Comparison of ENCODE assay signal across 11 mouse cellular contexts in the genomic region with DNA sequence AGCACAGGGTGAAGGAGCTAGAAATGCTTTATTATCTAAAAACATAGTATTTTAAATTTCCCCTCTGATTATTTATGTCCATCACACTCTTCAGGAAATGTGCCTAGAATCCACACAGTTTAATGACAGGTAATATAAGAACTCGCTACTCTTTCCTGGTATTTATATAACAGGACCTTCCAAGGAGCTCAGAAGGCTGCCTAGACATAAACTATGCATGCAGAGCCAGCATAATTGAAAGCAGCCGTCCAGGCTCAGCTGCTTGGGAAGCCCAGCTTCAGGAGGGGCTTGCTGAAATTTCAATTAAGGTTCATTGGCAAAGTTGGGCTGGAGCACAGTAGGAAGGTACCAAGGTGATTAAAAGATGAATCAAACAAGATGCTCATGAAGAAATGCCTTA. TPM values are rescaled to one million over a fixed set of nuclear protein-coding genes. Genes with fewer than 3 reads are reported as not detected.
DNase-seq lines count a peak whose midpoint lies in the region; ATAC-seq and TF ChIP-seq lines count a peak whose summit lies in the region.
"Had no signal": no experiment of that assay in that cellular context is flagged by ENCODE, and none has a peak within 500 bp of the region (broad histone marks: within the 10 kb centered on the region; RNA-seq: fewer than 3 reads in every experiment).

No protein-coding gene starts in this region.

- H3K27ac ChIP-seq in layer of hippocampus, adult 2 months = peak overlapping the region; percentile 20; the same call in 1 of the 2 replicates
- no peak overlapping the region for H3K27ac ChIP-seq in forebrain, embryonic 12.5 days
- peak overlapping the region; percentile 90 for H3K27ac ChIP-seq in limb, embryonic 12.5 days
- H3K27ac ChIP-seq in neural tube, embryonic 14.5 days (ENCODE audit: low read depth, low read length) = no peak overlapping the region

- H3K9ac ChIP-seq in forebrain, embryonic 12.5 days = no peak overlapping the region
- no peak overlapping the region; the same call in 1 of the 2 replicates for H3K9ac ChIP-seq in limb, embryonic 12.5 days (replicated peaks)
- no peak overlapping the region for H3K9ac ChIP-seq in neural tube, embryonic 14.5 days (replicated peaks; ENCODE audit: low read depth, low read length)

- H3K4me2 ChIP-seq in forebrain, embryonic 12.5 days = peak overlapping the region; percentile 51
- peak overlapping the region; percentile 65 for H3K4me2 ChIP-seq in limb, embryonic 12.5 days
- H3K4me2 ChIP-seq in neural tube, embryonic 14.5 days (ENCODE audit: low read depth, low read length) = peak overlapping the region; percentile 21; the same call in 1 of the 2 replicates

- peaks cover 7% of the 10 kb centered on the region for H3K36me3 ChIP-seq in forebrain, embryonic 12.5 days (replicated peaks)
- peaks cover 21% of the 10 kb centered on the region for H3K36me3 ChIP-seq in limb, embryonic 12.5 days
- no peaks in the 10 kb centered on the region for H3K36me3 ChIP-seq in neural tube, embryonic 14.5 days (ENCODE audit: control insufficient read depth, insufficient read depth, low read length)
- H3K36me3 ChIP-seq: G1E had no signal

- WGBS in forebrain, embryonic 12.5 days = 39% methylated on average over 2 of the region's 2 CpGs
- 15% methylated on average over 2 of the region's 2 CpGs for WGBS in limb, embryonic 12.5 days
- 33% methylated on average over 2 of the region's 2 CpGs for whole genome bisulfite sequencing in neural tube, embryonic 14.5 days

- H3K4me1 ChIP-seq in forebrain, embryonic 12.5 days = peaks cover 27% of the 10 kb centered on the region
- peaks cover 19% of the 10 kb centered on the region for H3K4me1 ChIP-seq in limb, embryonic 12.5 days (replicated peaks)
- H3K4me1 ChIP-seq in neural tube, embryonic 14.5 days (ENCODE audit: control insufficient read depth, insufficient read depth, low read length) = 0 out of 2 replicates have a peak, but pooled peaks cover 3% of the 10 kb centered on the region

- peaks cover 6% of the 10 kb centered on the region; the same call in 1 of the 2 replicates for H3K27me3 ChIP-seq in forebrain, embryonic 12.5 days
- H3K27me3 ChIP-seq in limb, embryonic 12.5 days = no peaks in the 10 kb centered on the region
- H3K27me3 ChIP-seq in neural tube, embryonic 14.5 days (ENCODE audit: control insufficient read depth, insufficient read depth, low read length) = no peaks in the 10 kb centered on the region

- H3K9me3 ChIP-seq in forebrain, embryonic 12.5 days = no peaks in the 10 kb centered on the region
- H3K9me3 ChIP-seq in limb, embryonic 12.5 days = no peaks in the 10 kb centered on the region
- H3K9me3 ChIP-seq in neural tube, embryonic 14.5 days (ENCODE audit: control insufficient read depth, low read length) = no peaks in the 10 kb centered on the region
- H3K9me3 ChIP-seq: G1E had no signal

- no peak for DNase-seq in layer of hippocampus, adult 2 months (ENCODE audit: low spot score in 2 of 2)
- no peak for DNase-seq in layer of hippocampus, postnatal 25 days (ENCODE audit: extremely low spot score in 1 of 2, low spot score in 1 of 2)
- DNase-seq in MN1 (ENCODE audit: low spot score) = no peak
- no peak for DNase-seq in right cerebral cortex, adult 18-20 months
- no peak for DNase-seq in lung, postnatal 4 days
- DNase-seq: cerebellum, postnatal 25 days; thymus, postnatal 36 days had no signal

- TF ChIP-seq CTCF in layer of hippocampus, adult 2 months (conservative IDR thresholded peaks at IDR 0.05) = no peak

- ATAC-seq in forebrain, embryonic 12.5 days (ENCODE audit: low FRiP score) = no peak
- ATAC-seq in limb, embryonic 12.5 days (ENCODE audit: insufficient number of reproducible peaks, insufficient read depth, low FRiP score, low TSS enrichment, low read depth) = peak; percentile 56; the same call in 1 of the 2 replicates
- ATAC-seq in neural tube, embryonic 14.5 days (ENCODE audit: low read depth) = no peak

- peak overlapping the region; percentile 28; the same call in 1 of the 2 replicates for H3K4me3 ChIP-seq in layer of hippocampus, adult 2 months
- H3K4me3 ChIP-seq in forebrain, embryonic 12.5 days (replicated peaks) = peak overlapping the region; percentile 19
- peak overlapping the region; percentile 50 for H3K4me3 ChIP-seq in limb, embryonic 12.5 days (replicated peaks)
- H3K4me3 ChIP-seq in neural tube, embryonic 14.5 days (ENCODE audit: low read depth, low read length) = 0 out of 2 replicates have a peak overlapping the region, but pooled peaks have one; percentile 4

RNA-seq across cellular contexts. Expression of a gene that starts 2.2 kb away (rescaled TPM):
- total RNA-seq in layer of hippocampus, adult 2 months (2021) = 10 to 100 TPM; 18.5 to 23.1 TPM
- total RNA-seq in layer of hippocampus, postnatal 25 days (2021) = 10 to 100 TPM; 21.8 to 26.7 TPM
- polyA plus RNA-seq in forebrain, embryonic 12.5 days (2016; fragmentation: Nextera tagmentation; extraction: Ambion mirVana) = 37.2 and 38.3 TPM in 2 replicates
- 77.8 and 87.7 TPM in 2 replicates for polyA plus RNA-seq in limb, embryonic 12.5 days (2016; fragmentation: Nextera tagmentation; extraction: Ambion mirVana)
- 24.7 and 31.6 TPM in 2 replicates for polyA plus RNA-seq in neural tube, embryonic 14.5 days (2014; fragmentation: Nextera tagmentation; extraction: Ambion mirVana)
- polyA plus RNA-seq: G1E had no signal

Comparison
In these comparisons a context has a peak if more than half of its experiments do, and no peak if none do; other contexts are left out.
1. H3K27ac ChIP-seq: peak in layer of hippocampus, adult 2 months (single experiment) and limb, embryonic 12.5 days (single experiment); none in forebrain, embryonic 12.5 days (single experiment) and neural tube, embryonic 14.5 days (single experiment).
2. Peak in every context shown above with its lines, with median percentiles within 50 percentile points of each other: H3K4me3 ChIP-seq and H3K4me2 ChIP-seq.